In the genomic region with DNA sequence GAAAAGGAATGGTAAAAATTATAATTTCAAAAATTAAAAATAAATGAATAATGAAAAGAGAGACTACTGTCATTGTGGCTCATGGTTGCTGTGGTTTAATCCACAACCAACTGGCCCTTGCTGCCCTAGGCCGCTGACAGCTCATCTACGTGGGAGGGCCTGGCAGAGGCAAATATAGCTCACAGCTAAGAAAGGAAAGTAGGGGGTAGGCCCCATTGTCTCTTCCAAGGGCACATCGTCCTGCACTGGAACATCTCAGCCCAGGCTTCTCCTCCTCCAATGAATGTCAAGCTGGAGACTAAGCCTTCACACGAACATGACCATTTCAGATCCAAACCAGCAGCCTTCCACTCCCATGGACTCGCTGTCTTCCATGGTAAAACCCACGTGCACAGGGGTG, we compare ENCODE assay signal across 27 mouse cellular contexts. TPM values are rescaled to one million over a fixed set of nuclear protein-coding genes. Genes with fewer than 3 reads are reported as not detected.
DNase-seq lines count a peak whose midpoint lies in the region; ATAC-seq and TF ChIP-seq lines count a peak whose summit lies in the region.
"Had no signal": no experiment of that assay in that cellular context is flagged by ENCODE, and none has a peak within 500 bp of the region (broad histone marks: within the 10 kb centered on the region; RNA-seq: fewer than 3 reads in every experiment).

No protein-coding gene starts in this region.

- intact Hi-C loops in heart, postnatal 25 days (cut with DNase I), result no loop called here
- intact Hi-C loops in heart, postnatal 36 days (cut with DNase I), result no loop called here

- H3K4me3 ChIP-seq in heart, embryonic 15.5 days, result no peak overlapping the region
- no peak overlapping the region for H3K4me3 ChIP-seq in heart, postnatal 0 days (ENCODE audit: low read depth, low read length)
- H3K4me3 ChIP-seq in stomach, postnatal 0 days (ENCODE audit: low read depth, low read length), result no peak overlapping the region
- H3K4me3 ChIP-seq: embryonic facial prominence, embryonic 12.5 days; embryonic facial prominence, embryonic 15.5 days; gastrocnemius, adult 2 months; heart, embryonic 13.5 days; hindbrain, embryonic 12.5 days; hindbrain, embryonic 15.5 days had no signal

- peak; percentile 21 to 43 for DNase-seq in heart, adult 18-20 months
- no peak for DNase-seq in heart, postnatal 25 days (ENCODE audit: low spot score)
- peak; percentile 15 to 50 for DNase-seq in heart, adult 9 months (ENCODE audit: low spot score in 2 of 2)
- no peak for DNase-seq in heart, postnatal 36 days
- peak; percentile 17 for DNase-seq in heart, postnatal 0 days (ENCODE audit: low spot score)
- DNase-seq in stomach, postnatal 0 days (ENCODE audit: low spot score), result no peak
- DNase-seq: adrenal gland, postnatal 10 days; adrenal gland, postnatal 36 days; B cell, adult 2 months; cerebellum, adult 2 months; cerebellum, adult 9-11 months; cerebellum, postnatal 25 days; forebrain, postnatal 0 days; gastrocnemius, adult 2 months; gastrocnemius, postnatal 14 days; kidney, adult 2 months had no signal

- TF ChIP-seq CTCF in heart, postnatal 0 days (IDR thresholded peaks at IDR 0.05; ENCODE audit: low read depth), result no peak
- no peak for TF ChIP-seq CTCF in stomach, postnatal 0 days (IDR thresholded peaks at IDR 0.05; ENCODE audit: low read depth)

- H3K27ac ChIP-seq in heart, embryonic 15.5 days, result peak overlapping the region; percentile 54; the same call in 1 of the 2 replicates
- peak overlapping the region; percentile 56 for H3K27ac ChIP-seq in heart, postnatal 0 days (ENCODE audit: low read depth)
- H3K27ac ChIP-seq in stomach, postnatal 0 days (replicated peaks), result no peak overlapping the region
- H3K27ac ChIP-seq: embryonic facial prominence, embryonic 12.5 days; embryonic facial prominence, embryonic 15.5 days; gastrocnemius, adult 2 months; heart, embryonic 13.5 days; hindbrain, embryonic 12.5 days; hindbrain, embryonic 15.5 days had no signal

- no peak overlapping the region for H3K9ac ChIP-seq in heart, embryonic 15.5 days
- H3K9ac ChIP-seq in heart, postnatal 0 days (replicated peaks; ENCODE audit: low read depth, low read length), result no peak overlapping the region
- H3K9ac ChIP-seq in stomach, postnatal 0 days (ENCODE audit: low read length), result no peak overlapping the region
- H3K9ac ChIP-seq: embryonic facial prominence, embryonic 12.5 days; embryonic facial prominence, embryonic 15.5 days; forebrain, postnatal 0 days; heart, embryonic 13.5 days; hindbrain, embryonic 12.5 days; hindbrain, embryonic 15.5 days had no signal

- 59% methylated on average over 6 of the region's 6 CpGs for WGBS in heart, embryonic 15.5 days
- WGBS in heart, postnatal 0 days, result 46% methylated on average over 6 of the region's 6 CpGs
- WGBS in stomach, postnatal 0 days, result 93% methylated on average over 6 of the region's 6 CpGs

- no peaks in the 10 kb centered on the region for H3K27me3 ChIP-seq in heart, embryonic 15.5 days
- no peaks in the 10 kb centered on the region for H3K27me3 ChIP-seq in heart, postnatal 0 days (ENCODE audit: control insufficient read depth, insufficient read depth, low read length)
- H3K27me3 ChIP-seq in stomach, postnatal 0 days (ENCODE audit: control insufficient read depth, insufficient read depth, low read length), result no peaks in the 10 kb centered on the region
- H3K27me3 ChIP-seq: CH12.LX; embryonic facial prominence, embryonic 12.5 days; embryonic facial prominence, embryonic 15.5 days; heart, embryonic 13.5 days; hindbrain, embryonic 12.5 days; hindbrain, embryonic 15.5 days; Patski had no signal

- no peaks in the 10 kb centered on the region for H3K9me3 ChIP-seq in heart, embryonic 15.5 days (replicated peaks)
- no peaks in the 10 kb centered on the region for H3K9me3 ChIP-seq in heart, postnatal 0 days (replicated peaks; ENCODE audit: control insufficient read depth, low read length)
- no peaks in the 10 kb centered on the region for H3K9me3 ChIP-seq in stomach, postnatal 0 days (ENCODE audit: control insufficient read depth, low read length)
- H3K9me3 ChIP-seq: embryonic facial prominence, embryonic 12.5 days; embryonic facial prominence, embryonic 15.5 days; G1E; heart, embryonic 13.5 days; hindbrain, embryonic 12.5 days; hindbrain, embryonic 15.5 days had no signal

- H3K36me3 ChIP-seq in heart, embryonic 15.5 days, result peaks cover 51% of the 10 kb centered on the region
- peaks cover 76% of the 10 kb centered on the region for H3K36me3 ChIP-seq in heart, postnatal 0 days (replicated peaks; ENCODE audit: control insufficient read depth, insufficient read depth, low read length)
- H3K36me3 ChIP-seq in stomach, postnatal 0 days (ENCODE audit: control insufficient read depth, insufficient read depth, low read length), result peaks cover 22% of the 10 kb centered on the region

- no peak for TF ChIP-seq EP300 in heart, postnatal 0 days (IDR thresholded peaks at IDR 0.05; ENCODE audit: low read depth)
- no peak for TF ChIP-seq EP300 in stomach, postnatal 0 days (optimal IDR thresholded peaks at IDR 0.05)

- peaks cover 3% of the 10 kb centered on the region for H3K4me1 ChIP-seq in heart, embryonic 15.5 days (replicated peaks)
- no peaks in the 10 kb centered on the region for H3K4me1 ChIP-seq in heart, postnatal 0 days (ENCODE audit: control insufficient read depth, insufficient read depth)
- no peaks in the 10 kb centered on the region for H3K4me1 ChIP-seq in stomach, postnatal 0 days (replicated peaks; ENCODE audit: control insufficient read depth, insufficient read depth)
- H3K4me1 ChIP-seq: embryonic facial prominence, embryonic 12.5 days; embryonic facial prominence, embryonic 15.5 days; heart, embryonic 13.5 days; hindbrain, embryonic 12.5 days; hindbrain, embryonic 15.5 days had no signal

- 0 out of 2 replicates have a peak, but pooled peaks have one; percentile 64 for ATAC-seq in heart, embryonic 15.5 days (replicated peaks; ENCODE audit: insufficient number of reproducible peaks, insufficient read depth, low FRiP score, low read depth)
- peak; percentile 73 for ATAC-seq in heart, postnatal 0 days (ENCODE audit: insufficient read depth, low read depth)
- ATAC-seq in stomach, postnatal 0 days (ENCODE audit: low FRiP score, low TSS enrichment), result no peak
- ATAC-seq: forebrain, embryonic 14.5 days; forebrain, postnatal 0 days; intestine, postnatal 0 days; Patski had no signal

- no peak overlapping the region for H3K4me2 ChIP-seq in heart, embryonic 15.5 days
- no peak overlapping the region for H3K4me2 ChIP-seq in heart, postnatal 0 days (ENCODE audit: low read depth, low read length)
- no peak overlapping the region for H3K4me2 ChIP-seq in stomach, postnatal 0 days (replicated peaks; ENCODE audit: low read depth)
- H3K4me2 ChIP-seq: embryonic facial prominence, embryonic 12.5 days; embryonic facial prominence, embryonic 15.5 days; heart, embryonic 13.5 days; hindbrain, embryonic 12.5 days; hindbrain, embryonic 15.5 days had no signal

RNA-seq across cellular contexts. Expression of a gene that starts 14.2 kb away (rescaled TPM):
- total RNA-seq in heart, adult 18-20 months (2021), result 100 to 1,000 TPM in 1 of 2 experiments, 10 to 100 TPM in 1; 91.4 to 102 TPM
- 10 to 100 TPM; 79.4 to 87.1 TPM for total RNA-seq in heart, postnatal 25 days (2021)
- 10 to 100 TPM; 91.8 to 92.6 TPM for total RNA-seq in heart, postnatal 36 days (2021)
- 63.1 and 64.3 TPM in 2 replicates for polyA plus RNA-seq in heart, embryonic 15.5 days (2015; fragmentation: Nextera tagmentation; extraction: Ambion mirVana)
- total RNA-seq in heart, postnatal 0 days (2014; rRNA removed; ENCODE audit: low replicate concordance), result 8.6 and 22.2 TPM in 2 replicates
- polyA plus RNA-seq in heart, postnatal 0 days (2015; fragmentation: Nextera tagmentation; extraction: Ambion mirVana), result 77.0 and 79.3 TPM in 2 replicates
- polyA plus RNA-seq in stomach, postnatal 0 days (2015; fragmentation: Nextera tagmentation; extraction: Ambion mirVana), result 19.6 and 24.8 TPM in 2 replicates

RNA-seq across cellular contexts. Expression of a gene that starts 49.0 kb away (rescaled TPM):
- total RNA-seq in heart, adult 18-20 months (2021), result 10 to 100 TPM; 57.4 to 61.0 TPM
- 10 to 100 TPM; 55.8 to 59.2 TPM for total RNA-seq in heart, postnatal 25 days (2021)
- total RNA-seq in heart, postnatal 36 days (2021), result 10 to 100 TPM; 52.6 to 60.9 TPM
- polyA plus RNA-seq in heart, embryonic 15.5 days (2015; fragmentation: Nextera tagmentation; extraction: Ambion mirVana), result 74.1 and 87.4 TPM in 2 replicates
- total RNA-seq in heart, postnatal 0 days (2014; rRNA removed; ENCODE audit: low replicate concordance), result 27.2 and 72.9 TPM in 2 replicates
- 88.9 and 92.8 TPM in 2 replicates for polyA plus RNA-seq in heart, postnatal 0 days (2015; fragmentation: Nextera tagmentation; extraction: Ambion mirVana)
- polyA plus RNA-seq in stomach, postnatal 0 days (2015; fragmentation: Nextera tagmentation; extraction: Ambion mirVana), result 84.7 and 86.4 TPM in 2 replicates

Comparison
In these comparisons a context has a peak if more than half of its experiments do, and no peak if none do; other contexts are left out.
1. DNase-seq: peak in heart, adult 18-20 months (2 of 2), heart, adult 9 months (2 of 2) and heart, postnatal 0 days (single experiment); none in heart, postnatal 25 days (single experiment), heart, postnatal 36 days (0 of 2) and stomach, postnatal 0 days (single experiment).